Mouse (Mus musculus) kidney, adult 18-20 months (tissue): ENCODE data around the gene Prmt9.

ENCODE experiments used
- DNase-seq: peaks from one replicate; pipeline ENCODE4 v3.0.0; 2021

Gene Prmt9

GRCm38 (mm10) chr8:77549121-77549706, at the start of gene Prmt9:
Gene Prmt9, plus strand, starts transcription at chr8:77549397.
- DNase-seq, result peak; percentile 96

GRCm38 (mm10) chr8:77500264-77500663, 48.9 kb upstream of the Prmt9 start:
- DNase-seq, result no peak

- no peak for DNase-seq
Measured at GRCm38 (mm10) chr8:77501131-77501530, 48.1 kb upstream of the Prmt9 start.

DNA sequence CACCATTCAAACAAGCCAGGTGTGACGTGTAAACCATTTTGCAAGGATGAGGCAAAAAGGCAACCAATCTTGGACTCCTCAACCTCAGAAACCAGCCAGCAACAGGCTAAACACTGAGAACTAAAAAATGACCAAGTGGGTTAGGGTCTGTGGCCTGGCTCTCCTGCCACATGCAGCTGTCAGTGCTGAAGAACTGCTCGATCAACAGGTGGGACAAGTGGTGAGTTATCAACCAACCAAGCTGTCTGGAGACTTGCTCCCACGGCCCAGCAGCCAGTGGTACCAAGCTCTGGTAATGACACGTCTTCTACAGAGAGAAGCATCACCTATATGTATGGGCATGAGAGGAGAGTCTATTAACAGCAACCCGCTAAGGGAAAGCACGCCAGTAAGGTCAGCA, 46.6 kb upstream of the Prmt9 start:
- DNase-seq, result no peak

GRCm38 (mm10) chr8:77506539-77506938, 42.7 kb upstream of the Prmt9 start:
- no peak for DNase-seq

DNA sequence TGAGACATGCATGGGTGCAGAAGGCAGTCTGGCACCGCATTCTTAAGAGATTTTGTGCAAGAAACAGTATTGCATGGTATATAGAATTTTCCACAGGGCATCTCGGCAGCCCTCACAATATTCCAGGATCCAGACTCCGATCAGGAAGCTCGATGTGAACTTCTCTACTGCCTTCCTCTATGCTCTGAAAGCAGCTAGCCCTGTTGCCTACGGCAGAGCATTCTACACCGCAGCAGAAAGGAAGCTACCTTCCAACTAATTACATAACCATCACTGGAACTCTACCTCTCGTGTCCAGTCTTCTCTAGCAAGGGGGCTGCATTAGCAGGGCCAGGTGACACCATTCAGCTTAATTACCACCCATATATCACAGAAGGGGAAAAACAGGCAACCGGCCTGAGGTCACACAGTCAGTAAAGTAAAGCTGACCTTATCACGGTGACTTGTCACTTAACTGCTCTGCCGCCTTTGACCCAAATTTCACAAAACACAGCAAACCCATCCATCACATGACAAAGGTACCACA, 41.6 kb upstream of the Prmt9 start:
- DNase-seq, result no peak

GRCm38 (mm10) chr8:77509044-77509443, 40.2 kb upstream of the Prmt9 start:
- DNase-seq, result no peak

- DNase-seq, result no peak
Measured at GRCm38 (mm10) chr8:77510426-77510825, 38.8 kb upstream of the Prmt9 start.

DNA sequence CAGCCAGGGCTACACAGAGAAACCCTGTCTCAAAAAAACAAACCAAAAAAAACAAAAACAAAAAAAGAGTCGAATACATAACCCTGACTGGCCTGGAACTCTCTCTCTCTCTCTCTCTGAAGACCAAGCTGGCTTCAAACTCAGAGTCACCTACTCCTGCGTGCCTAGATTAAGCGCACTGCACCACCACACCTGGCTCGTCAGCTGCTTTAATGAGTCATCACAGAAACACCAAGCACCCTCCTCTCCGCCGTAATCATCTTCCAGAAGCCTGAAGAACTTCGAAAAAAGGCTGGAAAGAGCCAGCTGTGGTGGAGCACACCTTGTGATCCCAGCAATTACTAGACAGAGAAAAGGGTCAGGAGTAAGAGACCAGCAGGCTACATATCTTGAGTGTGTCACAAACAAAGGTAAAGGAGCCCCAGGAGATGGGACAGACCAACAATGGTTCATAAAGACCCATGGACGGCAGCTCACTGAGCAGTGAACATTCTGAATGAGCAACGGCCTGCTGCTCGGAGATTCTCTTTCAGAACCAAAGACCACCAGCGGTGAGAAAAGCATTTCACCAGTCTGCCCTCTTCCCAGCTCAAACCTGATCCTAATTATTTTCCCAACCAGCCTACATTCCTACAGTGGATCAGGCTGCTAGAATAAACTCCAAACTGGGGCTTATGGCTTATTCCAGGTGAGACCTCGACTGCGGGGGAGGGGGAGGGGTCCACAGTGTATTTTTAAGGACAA, 37.3 kb upstream of the Prmt9 start:
- DNase-seq, result no peak

DNA sequence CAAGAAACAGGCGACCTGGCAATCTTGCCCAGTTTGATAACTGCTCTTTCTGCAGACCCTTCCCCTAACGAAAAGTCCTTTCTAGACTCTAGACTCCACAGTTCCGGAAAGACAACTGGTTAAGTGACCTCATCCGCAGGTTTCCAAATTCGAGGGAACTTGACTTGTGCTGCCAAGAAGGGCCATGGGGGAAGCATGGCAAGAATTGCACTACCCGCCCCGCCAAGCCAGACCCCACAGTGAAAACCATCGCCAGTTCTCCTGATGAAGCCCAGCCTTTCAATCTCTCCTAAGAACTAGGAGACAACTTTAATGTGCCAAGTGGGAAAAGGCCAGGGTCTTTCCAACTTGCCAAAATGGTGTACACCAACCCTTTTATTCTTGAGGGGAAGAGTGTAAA, 34.0 kb upstream of the Prmt9 start:
- no peak for DNase-seq

DNA sequence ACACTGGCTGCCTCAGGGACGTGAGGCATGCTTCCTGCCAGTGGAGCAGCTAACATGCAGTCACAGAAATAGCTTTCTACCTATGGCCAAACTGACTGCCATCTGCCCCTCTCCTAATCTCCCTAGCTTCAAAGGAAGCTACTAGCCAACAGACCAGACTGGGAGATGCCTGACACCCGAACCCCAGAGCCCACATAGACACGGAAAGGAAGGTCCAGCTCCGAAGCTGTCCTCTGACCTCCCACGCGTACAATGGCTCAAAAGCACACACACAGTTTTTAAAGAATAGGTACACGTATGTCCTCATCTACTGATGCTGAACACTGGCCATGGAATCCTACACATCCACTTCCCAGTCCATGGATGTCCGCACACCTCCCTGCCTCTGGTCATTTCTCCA, 33.4 kb upstream of the Prmt9 start:
- no peak for DNase-seq

GRCm38 (mm10) chr8:77516845-77517244, 32.4 kb upstream of the Prmt9 start:
- peak; percentile 67 for DNase-seq

DNA sequence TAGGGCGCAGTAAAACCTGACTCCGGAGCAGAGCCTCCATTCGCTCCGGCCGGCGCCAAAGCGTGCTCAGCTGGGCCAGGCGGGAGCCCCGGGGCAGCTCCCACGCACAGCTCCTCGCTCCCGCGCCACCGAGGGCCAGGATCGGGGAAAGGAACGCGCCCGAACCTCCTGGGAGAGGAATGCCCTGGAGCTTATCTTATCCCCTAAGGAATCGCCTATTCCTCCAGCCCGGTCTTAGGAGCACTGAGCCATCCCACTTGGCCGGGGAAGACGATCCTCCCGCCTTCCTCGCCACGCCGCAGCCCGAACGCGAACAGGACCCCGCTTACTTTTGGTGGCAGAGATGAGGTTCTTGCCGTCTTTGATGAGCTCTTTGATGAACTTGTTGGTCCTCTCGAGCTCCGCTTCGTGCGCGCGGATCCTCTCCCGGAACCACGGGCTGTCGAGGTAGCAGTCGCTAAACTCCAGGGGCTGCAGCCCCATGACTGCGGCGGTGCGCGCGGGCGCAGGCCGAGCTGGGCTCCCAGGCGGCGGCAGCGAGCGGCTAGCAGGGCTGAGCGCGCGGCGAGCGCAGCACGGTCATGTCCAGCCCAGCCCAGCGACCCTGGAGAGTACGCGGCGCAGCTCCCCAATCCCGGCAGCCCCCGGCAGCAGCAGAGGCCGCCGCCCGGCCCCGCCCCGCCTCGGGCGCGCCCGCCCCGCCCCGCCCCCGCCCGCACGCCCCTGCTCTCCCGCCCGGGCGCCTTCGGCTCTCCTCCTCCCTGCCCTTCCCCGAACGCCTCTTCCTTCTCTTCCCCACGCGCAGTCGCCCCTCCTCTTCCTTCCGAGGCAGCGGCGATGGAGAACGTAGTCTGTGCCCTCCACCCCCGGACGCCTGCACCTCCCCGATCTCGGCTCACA, 31.6 kb upstream of the Prmt9 start, which contains the start of gene Arhgap10:
TSS of gene Arhgap10 (minus strand) at position 653 of the 900 bp plus-strand sequence.
- peak; percentile 85 for DNase-seq

DNA sequence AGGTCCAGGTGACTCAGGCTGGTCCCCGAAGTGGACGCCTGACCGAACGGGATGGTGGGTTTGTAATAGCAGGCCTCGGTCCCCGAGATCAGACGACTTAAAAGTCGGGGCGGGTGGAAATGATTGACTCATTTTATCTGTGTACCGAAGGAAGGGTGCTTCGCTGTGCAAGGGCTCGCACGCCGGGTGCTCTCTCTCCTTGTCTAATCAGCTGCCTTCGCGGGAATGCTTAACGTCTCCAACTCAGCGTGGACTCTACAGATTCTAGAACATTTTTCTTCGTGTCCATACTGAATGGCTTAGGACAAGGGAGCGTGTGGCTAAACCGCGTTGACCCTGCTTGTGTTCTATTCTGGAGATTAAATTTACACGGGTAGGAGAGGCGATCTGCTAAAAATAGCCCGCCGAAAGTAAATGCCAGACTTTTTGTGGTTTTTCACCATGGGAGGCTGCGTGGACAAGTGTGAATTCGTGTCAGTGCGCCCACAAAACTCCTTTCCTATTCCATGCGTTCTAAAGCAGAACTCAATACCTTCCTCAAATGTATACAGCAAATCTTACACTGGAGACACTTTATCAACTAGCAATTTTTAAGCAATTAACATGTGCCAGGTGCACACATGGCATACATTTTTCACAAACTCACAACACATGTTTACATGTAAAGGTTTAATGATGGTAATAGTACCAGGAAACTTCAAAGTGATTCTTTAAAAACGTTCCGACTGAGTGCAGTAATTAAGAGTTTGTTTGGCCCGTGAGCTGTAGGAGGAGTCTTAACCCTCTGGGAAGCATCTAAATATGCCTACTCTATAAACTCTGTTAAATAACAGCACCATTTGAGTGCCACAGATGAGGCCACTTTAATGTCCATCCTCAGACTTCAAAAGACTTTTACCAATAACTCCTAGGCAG, 30.7 kb upstream of the Prmt9 start:
- DNase-seq, result no peak

DNA sequence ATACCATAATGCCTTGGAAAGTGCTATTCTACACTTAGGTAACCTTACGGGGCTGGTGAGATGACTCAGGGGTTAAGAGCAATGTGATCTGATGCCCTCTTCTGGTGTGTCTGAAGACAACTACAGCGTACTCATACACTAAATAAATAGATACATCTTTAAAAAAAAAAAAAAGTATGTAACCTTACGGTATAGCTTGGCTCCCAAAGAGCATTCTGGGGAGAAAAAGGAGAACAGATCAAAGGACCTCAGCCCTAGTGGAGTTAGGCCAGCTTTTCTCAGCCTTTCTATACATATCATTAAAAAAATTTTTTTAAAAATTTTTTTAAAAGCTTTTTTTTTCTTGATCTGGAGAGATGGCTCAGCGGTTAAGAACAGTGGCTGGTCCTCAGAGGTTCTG, 28.6 kb upstream of the Prmt9 start:
- DNase-seq, result no peak

GRCm38 (mm10) chr8:77521028-77521785, 28.0 kb upstream of the Prmt9 start:
- no peak for DNase-seq

- DNase-seq, result peak; percentile 49
Measured at GRCm38 (mm10) chr8:77522984-77523383, 26.2 kb upstream of the Prmt9 start.

- DNase-seq, result peak; percentile 72
Measured at GRCm38 (mm10) chr8:77524018-77524615, 25.1 kb upstream of the Prmt9 start.

GRCm38 (mm10) chr8:77524906-77525305, 24.3 kb upstream of the Prmt9 start:
- no peak for DNase-seq

DNA sequence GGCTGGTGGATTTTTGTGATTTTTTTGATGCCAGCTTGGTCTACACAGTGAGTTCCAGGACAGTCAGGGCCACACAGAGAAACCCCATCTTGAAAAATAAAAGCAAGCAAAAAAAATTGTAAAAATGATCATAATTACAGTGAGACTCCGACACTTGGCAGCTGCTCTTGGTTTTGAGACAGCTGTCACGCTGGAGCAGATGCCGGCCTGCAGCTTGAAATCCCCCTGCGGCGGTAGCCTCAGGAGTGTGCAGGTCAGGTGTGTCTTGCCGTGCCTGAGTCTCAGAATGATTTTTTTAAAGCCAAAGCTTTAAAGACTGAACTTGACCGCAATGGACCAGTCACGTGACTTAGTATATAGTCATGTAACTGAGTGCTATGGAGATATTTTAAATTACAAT, 23.1 kb upstream of the Prmt9 start:
- DNase-seq, result no peak
